Mouse (Mus musculus) yolk sac, embryonic 10.5 days (tissue): Measurements from ENCODE around the gene Plxna2.
A peak's percentile ranks its signal among the peaks of the same experiment; 100 is the strongest.

Experiments
- DNase-seq: peaks from one replicate; pipeline ENCODE4 v3.0.0-alpha.2; 2017; ENCODE audit warnings: low spot score

The Plxna2 gene

DNA sequence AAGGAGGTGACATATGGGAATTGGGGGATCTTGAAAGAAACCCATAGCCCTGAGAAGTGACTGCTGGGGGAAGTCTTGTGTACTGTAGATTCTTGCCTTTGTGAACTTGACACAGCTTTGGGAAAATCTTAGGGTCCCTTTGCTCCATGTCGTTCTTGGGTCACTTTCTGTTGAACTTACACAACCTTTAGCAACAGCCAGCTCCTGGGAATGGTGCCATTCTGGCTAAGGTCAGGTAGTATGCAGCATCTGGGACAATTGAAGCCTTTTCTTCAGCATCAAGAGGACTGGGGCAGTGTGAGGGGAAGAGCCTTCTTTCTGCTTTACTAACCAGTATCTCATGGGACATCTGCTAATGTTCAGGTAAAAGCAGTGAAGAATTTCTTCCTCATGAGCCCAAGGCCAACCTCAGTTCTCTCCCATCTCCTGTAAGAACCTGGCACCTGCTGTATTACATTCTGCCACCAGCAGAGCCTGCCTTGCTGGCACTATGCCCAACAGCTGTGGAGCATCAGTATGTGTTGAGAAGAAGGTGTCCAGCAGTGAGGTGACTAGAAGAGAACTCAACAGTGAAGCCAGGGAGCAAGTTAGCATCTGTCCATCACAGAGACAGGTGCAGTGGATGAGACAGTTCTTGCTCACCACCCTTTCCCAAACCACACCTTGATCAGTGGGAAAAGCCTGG, 86.3 kb downstream of the Plxna2 start:
- DNase-seq, result no peak

DNA sequence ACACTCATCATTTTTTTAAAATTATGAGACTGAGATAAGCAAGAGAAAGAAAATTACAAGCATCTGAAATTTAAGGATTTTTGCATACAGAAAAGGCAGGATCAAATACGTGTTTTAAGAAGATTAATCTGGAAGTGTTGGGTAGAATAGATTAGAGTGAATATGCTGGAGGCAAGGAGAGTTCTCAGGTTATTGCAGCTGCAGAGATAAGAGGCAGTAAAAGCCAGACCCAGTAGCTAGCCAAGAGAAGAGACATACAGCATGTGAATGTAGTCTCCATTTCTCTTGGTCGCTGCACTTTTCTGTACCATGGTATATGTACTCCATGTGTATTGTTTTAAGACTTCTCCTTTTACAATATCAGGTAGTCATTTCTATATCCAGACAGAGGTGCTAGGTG, 88.5 kb downstream of the Plxna2 start:
- no peak for DNase-seq

DNA sequence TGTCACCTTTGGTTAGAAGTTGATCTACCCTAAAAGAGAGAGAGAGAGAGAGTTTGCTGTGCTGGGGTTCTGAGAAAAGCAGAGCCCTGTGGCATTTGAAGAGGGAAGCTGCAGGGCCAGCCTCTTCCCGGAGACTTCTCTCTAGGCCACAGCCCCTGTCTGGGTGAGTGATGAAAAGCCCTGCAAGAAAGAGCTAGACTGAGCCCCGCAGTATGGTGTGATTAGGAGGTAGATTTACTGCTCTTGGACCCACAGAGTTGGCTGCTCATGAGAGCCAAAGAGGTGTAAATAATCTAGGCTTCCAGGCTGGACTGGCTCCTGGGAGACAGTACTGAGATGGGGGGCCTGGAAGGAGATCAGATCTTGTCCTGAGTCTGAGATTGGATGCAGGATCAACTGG, 94.4 kb downstream of the Plxna2 start:
- DNase-seq, result peak; percentile 11

DNA sequence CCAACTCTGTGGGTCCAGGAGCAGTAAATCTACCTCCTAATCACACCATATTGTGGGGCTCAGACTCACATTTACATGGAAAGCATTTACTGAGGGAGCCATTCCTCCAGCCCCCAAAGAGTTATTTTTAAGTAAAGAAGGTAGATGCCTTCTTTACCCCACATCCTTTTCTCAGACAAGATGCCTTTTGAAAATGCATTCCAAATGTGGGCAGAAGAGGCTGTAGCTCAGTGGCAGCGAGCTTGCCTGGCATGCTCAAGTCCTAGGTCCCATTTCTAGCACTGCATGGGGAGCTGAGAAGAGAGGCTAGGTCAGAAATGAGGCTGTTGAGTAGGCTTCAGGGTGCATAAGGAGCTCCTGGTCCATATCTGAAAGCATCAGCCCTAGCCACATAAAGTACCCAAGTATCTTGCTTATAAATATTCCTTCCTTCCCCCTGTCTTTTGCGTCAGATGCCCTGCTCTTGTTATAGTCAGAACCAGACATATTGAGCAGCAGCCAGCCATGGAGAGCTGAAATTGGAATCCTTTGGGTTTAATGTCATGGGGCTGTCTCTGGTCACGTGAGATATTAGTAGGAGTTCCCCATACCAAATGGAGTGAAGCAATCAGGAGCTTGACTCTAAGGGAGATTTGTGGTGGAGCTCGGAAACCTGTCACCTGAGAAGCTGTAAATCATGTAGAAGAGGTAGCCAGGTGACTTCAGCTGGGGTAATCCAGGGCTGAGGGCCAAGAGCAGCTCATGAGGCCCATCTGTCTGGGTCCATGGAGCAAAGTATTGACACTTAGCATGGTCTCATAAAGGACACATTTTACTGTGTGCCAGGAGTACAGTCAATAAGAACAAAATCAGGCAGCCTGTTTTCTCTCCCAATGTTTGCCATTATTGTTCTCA, 96.4 kb downstream of the Plxna2 start:
- DNase-seq, result no peak

DNA sequence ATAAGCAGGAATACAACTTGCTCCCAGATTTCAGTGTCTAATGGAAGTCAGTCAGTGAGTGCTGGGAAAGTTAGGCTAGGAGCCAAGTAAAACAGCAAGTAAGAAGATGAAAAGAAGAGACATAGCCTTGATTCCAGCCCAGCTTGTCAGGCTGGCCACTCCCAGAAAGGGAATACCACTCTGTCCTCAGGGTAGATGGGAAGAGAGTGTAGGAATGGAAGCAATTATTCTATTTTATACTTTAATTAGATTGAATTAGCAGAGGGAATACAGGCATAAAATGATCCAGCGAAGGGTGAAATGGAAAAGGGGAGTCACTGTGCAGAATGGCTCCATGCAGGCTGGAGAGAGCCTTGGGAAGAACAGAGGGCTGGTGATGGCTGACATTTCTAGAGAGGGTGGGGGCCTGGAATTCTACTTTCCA, 99.4 kb downstream of the Plxna2 start:
- DNase-seq, result no peak

DNA sequence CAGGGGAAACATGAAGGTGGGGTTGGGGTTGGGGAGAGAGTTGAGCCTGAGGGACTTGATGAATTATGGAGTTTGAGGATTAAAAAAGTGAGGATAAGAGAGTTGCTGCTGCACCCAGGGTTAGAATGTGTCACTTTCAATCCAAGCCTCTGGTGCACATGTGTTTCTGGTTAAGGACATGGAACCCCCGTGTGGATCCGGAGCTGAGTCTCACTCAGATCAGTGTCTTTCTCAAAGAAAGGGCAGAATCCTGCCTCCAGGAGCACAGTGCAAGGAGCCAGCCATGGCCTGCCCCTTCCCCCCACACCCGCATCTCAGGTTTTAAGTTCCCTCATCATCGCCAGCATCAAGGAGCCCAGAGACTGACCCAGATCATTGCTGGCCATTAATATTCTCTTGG, 102.4 kb downstream of the Plxna2 start:
- DNase-seq, result no peak

DNA sequence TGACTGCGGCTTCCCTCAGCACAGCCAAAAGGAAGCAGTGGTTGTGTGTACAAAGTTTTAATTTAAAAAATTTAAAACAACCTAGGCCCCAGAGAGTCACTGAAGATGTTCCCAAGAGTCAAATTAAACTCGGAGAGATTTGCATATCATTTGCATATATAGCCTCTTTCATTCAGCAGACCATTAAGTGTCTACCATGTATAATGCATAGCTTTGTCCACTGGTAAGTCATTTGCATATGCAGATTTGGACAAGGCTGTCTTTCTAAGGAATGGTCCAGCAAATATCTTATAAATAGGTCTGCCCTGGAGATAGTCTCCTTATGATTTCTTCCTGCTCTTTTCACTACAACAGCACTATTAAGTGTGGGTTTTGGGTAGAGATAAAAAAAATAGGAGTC, 103.2 kb downstream of the Plxna2 start:
- DNase-seq, result no peak

DNA sequence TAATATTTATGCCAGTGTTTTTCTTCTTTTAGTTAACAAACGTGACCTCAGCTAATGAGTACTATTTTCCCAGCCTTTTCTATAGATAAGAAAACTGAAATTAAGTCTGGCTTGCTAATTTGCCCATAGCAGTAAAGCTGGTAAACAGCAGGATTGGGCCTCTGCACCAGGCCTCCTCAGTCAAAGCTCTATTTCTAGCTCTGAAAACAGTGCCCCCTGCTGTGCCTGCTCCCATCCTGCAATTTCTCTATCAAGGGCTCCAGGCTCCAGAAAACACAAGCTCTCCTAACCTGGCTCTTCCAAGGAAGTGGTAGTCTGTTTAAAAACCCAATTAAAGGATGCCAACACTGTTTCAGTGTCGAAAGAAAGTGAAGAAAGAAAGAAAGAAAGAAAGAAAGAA, 104.3 kb downstream of the Plxna2 start:
- DNase-seq, result peak; percentile 26

DNA sequence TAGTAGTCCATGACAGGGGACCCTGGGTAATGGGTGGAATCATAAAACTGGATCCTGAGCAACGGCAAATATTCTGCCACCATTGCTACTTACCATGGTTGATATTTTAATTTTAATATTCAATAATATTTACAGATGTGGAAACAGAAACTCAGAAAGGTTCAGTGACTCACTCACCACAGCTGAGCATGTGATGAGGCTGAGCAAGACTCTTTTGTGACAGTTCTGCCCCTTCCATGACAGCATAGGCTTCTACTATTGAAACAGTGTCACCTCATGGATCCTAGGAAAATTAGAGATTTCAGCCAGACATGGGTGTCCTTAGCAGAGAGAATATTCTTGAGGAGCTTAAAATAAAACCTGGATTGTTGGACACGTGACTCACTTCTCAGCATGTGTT, 116.8 kb downstream of the Plxna2 start:
- DNase-seq, result no peak

DNA sequence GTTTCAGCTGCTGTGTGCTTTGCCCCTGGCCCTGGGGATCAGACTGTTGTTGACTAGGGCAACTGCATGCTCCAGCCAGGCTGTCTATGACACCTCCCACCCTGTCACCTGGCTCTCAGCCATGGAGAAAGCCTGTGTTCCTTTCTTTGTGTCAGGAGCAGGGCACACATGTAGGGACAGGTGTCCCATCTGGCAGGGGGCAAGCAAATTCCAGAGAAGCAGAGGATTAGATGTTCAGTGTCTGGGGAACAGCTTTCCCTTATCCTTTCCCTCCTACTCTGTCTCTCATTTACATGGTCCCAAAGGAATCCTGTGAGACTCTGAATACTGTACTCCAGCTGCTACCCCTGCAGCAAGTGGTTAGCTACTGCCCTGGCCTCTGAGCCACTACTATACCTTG, 121.9 kb downstream of the Plxna2 start:
- no peak for DNase-seq

DNA sequence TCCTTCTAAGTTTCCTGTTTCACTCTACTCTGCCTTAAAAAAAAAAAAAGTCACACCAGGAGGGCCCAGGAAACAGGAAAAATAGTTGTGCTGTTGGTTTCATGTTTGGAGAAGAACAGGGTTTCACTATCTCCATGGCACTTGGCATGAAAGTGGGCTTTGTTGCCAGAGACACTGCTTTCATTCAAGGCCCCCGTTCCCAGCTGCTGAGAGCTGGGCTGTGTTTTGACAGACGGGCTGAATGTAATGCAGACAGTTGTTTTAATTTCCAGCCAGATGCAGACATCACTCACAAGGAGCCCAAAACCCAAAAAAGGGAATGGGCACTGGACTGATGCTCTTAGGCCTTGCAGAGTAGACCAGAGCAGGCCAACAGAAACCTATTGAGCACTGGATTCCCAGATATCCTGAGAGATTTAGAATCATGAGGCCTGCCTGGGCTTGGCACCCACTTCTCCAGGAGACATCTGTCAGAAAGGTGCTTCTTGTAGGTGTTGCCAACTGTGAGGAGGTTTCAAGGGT, 124.9 kb downstream of the Plxna2 start:
- DNase-seq, result no peak

DNA sequence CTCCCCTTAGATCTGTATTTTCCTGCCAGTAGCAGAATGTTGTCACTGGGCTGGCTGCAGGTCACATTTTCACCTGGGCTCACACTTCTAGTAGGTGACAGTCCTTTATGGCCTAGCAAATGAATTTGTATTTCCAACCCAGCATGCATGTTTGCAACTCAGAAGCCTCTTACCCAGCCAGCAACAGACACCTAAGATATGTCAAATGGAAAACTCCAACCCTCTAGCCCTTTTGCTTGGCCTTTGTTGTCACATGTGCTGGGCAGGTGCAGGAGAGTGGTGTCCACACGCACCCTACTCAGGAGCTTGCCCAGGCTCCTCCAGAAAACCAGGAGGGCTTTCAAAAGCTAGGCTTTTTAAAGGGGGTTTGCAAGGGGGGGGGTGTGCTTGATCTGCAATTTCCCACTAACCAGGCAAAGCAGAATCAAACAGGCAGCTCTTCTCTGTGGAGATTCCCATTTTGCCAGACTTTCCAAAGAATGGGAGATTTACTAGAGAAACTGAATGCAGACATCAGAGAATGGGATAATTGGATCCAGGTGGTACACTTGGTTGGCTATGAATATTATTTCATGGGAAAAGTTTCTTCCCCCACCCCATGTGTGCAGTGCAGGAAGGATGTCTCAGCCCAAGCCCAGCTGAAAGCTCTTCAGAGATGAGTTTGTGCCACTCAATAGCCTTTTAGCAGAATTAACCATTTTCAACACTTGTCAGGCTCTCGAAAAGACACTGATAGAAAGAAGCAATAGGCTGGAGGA, 127.3 kb downstream of the Plxna2 start:
- DNase-seq, result no peak

DNA sequence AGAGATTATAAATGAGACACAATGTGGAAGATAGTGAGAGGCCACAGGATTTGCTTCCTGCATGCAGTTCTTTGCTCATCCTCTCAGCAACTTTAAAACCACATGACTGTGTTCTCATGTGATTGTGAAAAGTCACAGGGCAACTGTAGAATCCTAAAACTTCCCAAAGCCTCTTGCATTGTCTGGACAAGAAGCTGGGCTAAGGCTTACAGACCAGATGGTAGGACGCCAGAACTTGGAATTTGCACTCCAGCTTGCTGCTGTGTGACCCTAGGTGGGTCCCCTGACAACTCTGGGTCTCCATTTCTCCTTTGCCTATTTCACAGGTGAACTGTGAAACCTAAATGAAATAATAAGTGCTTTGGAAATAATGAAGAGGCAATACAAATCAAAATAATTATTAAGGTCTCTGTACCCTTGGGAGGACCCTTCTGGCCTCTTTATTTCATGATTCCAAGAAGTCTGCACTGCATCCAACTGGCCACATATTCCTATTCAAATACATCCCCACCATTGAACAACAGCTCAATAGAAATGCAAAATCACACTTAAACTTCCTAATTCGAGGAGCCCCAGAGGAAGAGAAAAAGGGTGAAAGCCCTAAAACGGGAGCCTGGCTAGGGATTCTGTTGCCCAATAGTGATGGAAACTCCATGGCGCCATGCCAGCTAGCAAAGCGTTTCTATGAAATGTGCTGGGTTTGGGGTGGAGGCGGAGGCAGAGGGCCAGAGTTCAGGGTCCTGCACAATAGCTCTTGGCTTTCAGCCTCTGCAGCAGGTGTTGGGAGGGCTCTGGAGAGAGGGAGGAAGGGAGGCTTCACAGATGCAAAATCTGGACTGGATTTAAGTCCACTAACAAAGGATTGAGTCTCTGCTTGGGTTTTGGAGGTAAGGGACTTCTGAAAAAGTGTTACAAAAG, 128.6 kb downstream of the Plxna2 start:
- DNase-seq, result peak; percentile 14

DNA sequence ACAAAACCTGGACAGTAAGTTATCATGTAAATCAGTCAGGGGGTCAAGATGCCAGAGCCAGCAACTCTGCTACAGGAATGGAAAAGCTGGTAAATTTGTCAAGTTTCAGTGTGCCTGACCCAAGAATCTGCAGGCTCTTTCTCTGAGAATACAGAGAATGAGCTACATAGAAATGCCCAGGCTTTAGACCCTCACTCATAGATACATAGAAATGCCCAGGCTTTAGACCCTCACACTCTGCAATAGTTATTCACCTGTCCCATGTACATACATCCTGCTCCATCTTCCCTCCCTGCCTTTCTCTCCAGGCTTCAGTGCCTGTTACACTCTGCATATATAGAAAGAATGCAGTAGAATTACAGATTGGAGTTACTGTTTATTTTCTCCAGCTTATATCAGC, 129.2 kb downstream of the Plxna2 start:
- no peak for DNase-seq

DNA sequence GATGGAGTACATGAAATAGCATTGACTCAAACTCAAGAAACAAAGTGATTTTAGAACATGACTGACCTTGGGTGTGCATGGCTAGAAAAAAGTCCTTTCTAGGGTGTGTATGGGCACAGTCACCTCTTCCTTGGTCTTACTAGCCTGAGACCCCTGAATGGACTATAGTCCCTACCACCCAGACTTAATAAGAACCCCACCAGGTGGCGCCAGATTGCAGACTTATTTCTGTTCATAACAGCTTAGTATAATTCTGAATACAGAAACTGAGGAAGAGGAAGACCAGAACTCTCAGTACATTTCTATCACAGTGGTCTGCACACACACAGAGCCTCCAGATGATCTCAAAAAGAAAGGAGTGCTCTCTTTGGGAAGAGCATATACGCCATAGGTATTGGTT, 135.2 kb downstream of the Plxna2 start:
- no peak for DNase-seq

DNA sequence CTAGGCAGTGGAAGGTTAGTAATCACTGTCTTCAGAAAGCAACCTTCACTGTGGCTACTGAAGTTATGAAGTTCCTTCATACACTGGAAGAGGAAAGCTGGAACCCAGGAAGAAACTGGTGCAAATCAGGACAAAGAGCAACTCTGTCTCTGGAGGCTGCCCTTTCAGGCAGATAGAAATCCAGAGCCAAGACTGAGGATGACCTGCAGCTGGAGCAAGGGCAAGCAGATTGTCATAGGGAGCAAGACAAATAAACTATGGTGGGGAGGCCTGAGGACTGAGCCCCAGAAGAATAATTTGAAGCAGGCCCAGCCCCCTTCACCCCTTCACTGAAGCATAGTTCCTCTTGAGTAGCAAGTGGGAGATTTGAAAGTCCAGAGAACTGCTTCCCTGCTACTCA, 138.0 kb downstream of the Plxna2 start:
- no peak for DNase-seq

DNA sequence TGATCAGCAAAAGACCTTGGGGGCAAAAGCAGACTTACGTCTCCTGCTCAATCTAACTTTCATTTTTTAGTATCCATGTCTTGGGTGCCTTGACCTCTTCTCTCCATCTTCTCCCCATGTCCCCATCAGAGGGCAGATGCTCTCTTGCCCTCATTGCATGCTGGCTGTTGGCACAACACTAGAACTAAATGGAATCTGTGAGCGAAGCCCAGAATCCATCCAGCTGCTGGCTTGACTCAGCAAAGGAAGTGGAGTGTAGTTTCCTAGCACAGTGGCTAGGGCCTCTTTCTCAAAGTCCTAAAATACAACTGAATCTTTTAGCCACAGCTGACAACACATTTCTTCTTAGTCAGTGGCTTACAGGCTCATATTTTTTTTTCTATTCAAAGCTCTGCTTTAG, 138.4 kb downstream of the Plxna2 start:
- DNase-seq, result no peak

DNA sequence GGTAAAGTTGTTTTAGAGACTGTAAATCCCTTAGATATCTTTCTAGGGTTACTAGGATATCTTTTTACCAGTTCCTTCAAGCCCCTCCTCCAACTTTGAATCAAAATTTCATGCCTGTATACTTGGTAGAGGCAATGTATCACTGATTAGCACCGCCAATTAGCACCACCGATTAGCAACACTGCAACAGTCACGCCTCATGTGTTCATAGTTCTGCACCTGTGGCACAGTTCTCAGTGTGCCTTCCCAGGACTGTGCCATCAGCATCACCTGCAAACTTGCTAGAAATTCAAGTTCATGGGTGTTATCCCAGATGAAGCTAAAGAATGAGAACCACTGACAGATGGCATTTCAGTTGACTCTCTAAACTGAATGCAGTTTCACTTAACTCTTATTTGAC, 138.8 kb downstream of the Plxna2 start:
- DNase-seq, result no peak

DNA sequence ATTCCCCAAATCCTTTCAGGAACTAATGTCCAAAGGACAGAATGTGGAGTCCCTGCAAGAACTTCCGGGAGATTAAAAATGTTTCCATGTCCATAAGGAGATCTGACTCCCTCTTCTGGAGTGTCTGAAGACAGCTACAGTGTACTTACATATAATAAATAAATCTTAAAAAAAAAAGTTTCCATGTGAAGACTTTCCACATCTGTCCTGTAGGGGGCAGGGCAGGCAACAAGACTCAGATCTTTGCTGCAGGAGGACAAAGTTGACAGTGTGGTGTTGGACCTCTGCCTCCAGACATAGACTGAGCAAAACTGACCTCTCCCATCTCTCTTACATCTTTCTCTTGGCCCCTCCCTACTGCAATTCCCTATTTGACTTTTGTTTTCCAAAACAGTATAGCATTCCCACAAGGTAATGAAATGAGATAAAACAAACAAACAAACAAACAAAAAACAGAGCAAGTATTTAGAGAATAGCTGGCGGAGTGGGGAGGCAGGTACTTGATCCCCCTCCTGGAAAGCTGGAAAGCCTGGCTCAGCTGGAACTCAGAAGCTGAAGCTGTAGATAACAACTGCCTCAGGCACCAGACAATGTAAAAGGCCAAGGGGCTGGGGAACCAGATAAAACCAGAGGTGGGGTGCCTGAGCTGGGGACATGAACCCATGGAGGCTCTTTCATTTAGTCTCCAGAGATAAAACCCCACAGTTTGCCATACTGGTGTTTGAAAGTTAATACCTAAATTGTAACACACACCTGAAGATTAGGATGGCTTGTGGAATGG, 143.6 kb downstream of the Plxna2 start:
- no peak for DNase-seq

DNA sequence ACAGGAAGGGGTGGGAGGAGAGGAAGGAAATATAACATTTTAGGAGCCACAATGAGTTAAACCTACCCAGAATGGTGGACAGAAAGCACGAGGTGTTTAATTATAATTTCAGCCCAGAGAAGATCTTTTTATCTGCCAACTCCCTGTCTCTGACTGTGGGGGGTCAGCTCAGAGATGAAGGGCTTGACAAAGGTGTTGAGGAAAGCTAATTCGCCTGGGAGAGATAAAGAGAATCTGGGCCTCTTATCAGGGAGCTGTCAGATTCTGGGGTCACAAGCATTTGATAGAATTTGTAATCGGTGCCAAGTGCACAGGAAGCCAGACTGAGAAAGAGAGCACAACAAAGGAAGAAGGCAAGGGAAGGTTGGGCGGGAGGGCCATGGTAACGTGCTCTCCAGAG, 144.9 kb downstream of the Plxna2 start:
- no peak for DNase-seq

DNA sequence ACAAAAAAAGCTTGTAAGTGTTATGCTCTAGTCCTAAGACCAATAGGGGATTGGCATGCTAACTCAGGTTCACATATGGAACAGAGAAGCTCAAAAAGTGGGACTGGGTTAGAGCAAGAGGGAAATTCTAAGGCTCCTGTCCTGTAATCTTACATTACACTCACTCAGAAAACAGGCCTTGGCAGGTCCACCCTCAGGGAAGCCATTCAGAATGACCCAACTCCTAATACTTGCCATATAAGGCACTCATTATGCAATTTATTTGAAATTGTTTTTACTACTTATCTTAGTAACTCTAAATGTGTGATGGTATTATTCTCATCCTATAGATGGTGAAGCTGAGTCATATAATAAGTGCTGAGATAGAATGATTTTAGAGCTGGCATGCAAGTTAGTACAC, 146.9 kb downstream of the Plxna2 start:
- no peak for DNase-seq
